Mouse (Mus musculus): Measurements from ENCODE around the gene Gtf2i. TPM values are rescaled to one million over a fixed set of nuclear protein-coding genes. Genes with fewer than 3 reads are reported as not detected.

Gene Gtf2i
- polyA plus RNA-seq, 1 experiment from 2014 or later = 211 TPM

DNA sequence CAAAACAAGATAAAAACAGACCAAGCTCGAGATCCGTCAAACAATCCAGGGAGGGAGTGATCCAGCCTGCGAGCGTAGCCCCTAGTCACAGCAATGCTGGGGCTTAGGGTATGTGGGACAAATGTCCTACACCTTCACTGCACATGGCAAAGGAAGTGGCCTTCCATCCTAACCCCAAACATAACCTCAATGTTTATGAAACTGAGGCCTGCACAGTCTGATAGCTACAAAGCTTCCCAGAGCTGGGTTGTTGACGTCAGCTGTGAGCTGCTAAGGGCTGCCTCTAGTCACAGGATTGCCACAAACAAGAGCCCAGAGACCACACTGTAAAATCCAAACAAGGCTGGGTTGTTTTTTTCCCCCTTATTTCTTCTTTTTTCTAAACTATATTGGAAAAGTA, 44.8 kb downstream of the Gtf2i start:
- no peak overlapping the region for H3K27ac ChIP-seq (replicated peaks; ENCODE audit: low read depth, low read length)
- peaks cover 54% of the 10 kb centered on the region for H3K36me3 ChIP-seq (ENCODE audit: control insufficient read depth, insufficient read depth, low read length)
- no peak overlapping the region for H3K9ac ChIP-seq (ENCODE audit: low read length)
- no peaks in the 10 kb centered on the region for H3K9me3 ChIP-seq (ENCODE audit: control insufficient read depth, low read length)
- no peak overlapping the region for H3K4me3 ChIP-seq (ENCODE audit: low read depth, low read length)
- no peak for ATAC-seq (ENCODE audit: insufficient number of reproducible peaks, low FRiP score, low TSS enrichment, low read depth)
- no peaks in the 10 kb centered on the region for H3K27me3 ChIP-seq (ENCODE audit: control insufficient read depth, insufficient read depth, low read length)
- no peak overlapping the region for H3K4me2 ChIP-seq (ENCODE audit: low read depth, severe bottlenecking)
- no peak for DNase-seq (ENCODE audit: low spot score)
- WGBS = 91% methylated on average over 5 of the region's 5 CpGs
- no peaks in the 10 kb centered on the region for H3K4me1 ChIP-seq (ENCODE audit: control insufficient read depth, insufficient read depth, low read length)

DNA sequence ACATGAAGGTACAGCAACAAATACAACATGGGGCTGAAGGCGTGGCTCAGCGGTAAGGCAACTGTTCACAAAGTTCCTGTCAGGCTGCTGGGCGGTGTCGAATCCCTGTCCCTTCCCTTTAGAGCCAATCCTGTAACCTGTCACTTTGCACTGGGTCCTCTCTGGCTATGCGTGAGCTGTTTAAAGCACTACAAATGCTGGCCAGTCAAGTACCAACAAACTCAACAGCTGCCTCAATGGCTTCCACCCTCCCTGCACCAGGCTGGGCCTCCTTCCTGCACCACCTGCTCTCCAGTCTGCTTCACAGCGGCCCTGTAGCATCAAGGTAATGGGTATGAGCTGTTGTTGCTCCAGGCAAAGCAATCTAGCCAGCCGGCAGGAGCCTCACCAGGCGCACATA, 45.8 kb downstream of the Gtf2i start:
- H3K4me1 ChIP-seq (ENCODE audit: control insufficient read depth, insufficient read depth, low read length) = no peaks in the 10 kb centered on the region
- H3K9me3 ChIP-seq (ENCODE audit: control insufficient read depth, low read length) = no peaks in the 10 kb centered on the region
- no peak for ATAC-seq (ENCODE audit: insufficient number of reproducible peaks, low FRiP score, low TSS enrichment, low read depth)
- no peak for DNase-seq (ENCODE audit: low spot score)
- 95% methylated on average over 8 of the region's 8 CpGs for WGBS
- H3K9ac ChIP-seq (ENCODE audit: low read length) = no peak overlapping the region
- peaks cover 55% of the 10 kb centered on the region for H3K36me3 ChIP-seq (ENCODE audit: control insufficient read depth, insufficient read depth, low read length)
- no peaks in the 10 kb centered on the region for H3K27me3 ChIP-seq (ENCODE audit: control insufficient read depth, insufficient read depth, low read length)
- H3K27ac ChIP-seq (replicated peaks; ENCODE audit: low read depth, low read length) = no peak overlapping the region
- H3K4me3 ChIP-seq (ENCODE audit: low read depth, low read length) = no peak overlapping the region
- no peak overlapping the region for H3K4me2 ChIP-seq (ENCODE audit: low read depth, severe bottlenecking)

DNA sequence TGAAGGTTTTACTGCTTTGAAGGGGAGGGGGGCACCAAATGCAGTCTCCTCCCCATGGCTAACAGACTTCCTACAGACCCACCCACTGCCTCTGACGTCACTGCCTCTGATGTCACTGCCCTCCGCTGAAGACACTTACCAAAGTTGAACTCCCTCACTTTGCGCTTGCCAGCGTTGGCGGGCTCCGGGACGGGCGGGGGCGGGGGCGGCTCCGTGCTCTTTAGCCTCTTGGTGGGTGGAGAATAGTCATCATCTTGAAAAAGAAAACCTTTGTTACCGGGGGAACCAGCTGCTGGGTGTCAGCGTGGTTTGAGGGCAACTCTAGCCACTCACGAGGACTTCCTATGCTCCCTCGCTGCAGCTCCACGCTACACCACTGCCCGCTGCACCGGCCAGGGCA, 48.2 kb downstream of the Gtf2i start:
- no peak overlapping the region for H3K27ac ChIP-seq (replicated peaks; ENCODE audit: low read depth, low read length)
- ATAC-seq (ENCODE audit: insufficient number of reproducible peaks, low FRiP score, low TSS enrichment, low read depth) (no peak), DNase-seq (ENCODE audit: low spot score) (no peak)
- 93% methylated on average over 18 of the region's 18 CpGs for WGBS
- no peak overlapping the region for H3K4me2 ChIP-seq (ENCODE audit: low read depth, severe bottlenecking)
- H3K9ac ChIP-seq (ENCODE audit: low read length) = no peak overlapping the region
- peaks cover 70% of the 10 kb centered on the region for H3K36me3 ChIP-seq (ENCODE audit: control insufficient read depth, insufficient read depth, low read length)
- no peaks in the 10 kb centered on the region for H3K27me3 ChIP-seq (ENCODE audit: control insufficient read depth, insufficient read depth, low read length)
- no peak overlapping the region for H3K4me3 ChIP-seq (ENCODE audit: low read depth, low read length)
- no peaks in the 10 kb centered on the region for H3K9me3 ChIP-seq (ENCODE audit: control insufficient read depth, low read length)
- H3K4me1 ChIP-seq (ENCODE audit: control insufficient read depth, insufficient read depth, low read length) = no peaks in the 10 kb centered on the region

DNA sequence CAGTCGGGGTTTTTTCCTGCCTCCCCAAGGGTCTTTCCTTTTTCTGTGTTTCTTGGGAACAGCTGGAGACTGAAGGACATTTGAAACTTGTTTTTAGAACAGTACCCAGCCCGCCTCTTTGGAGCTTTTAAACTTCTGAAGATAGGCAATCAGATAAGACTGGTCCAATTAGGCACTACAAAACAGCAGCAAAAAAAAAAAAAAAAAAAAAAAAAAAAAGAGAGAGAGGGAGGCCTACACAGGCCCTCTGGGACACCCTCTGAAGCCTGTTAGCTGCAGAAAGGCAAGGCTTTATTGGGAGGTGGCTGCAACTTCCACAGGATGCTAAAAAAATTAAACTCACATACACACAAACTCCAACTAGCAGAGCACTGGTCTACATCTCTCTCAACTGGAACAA, 48.7 kb downstream of the Gtf2i start:
- Histone ChIP-seq H3K27ac (replicated peaks; ENCODE audit: low read depth, low read length) (no peak overlapping the region), H3K9ac (ENCODE audit: low read length) (no peak overlapping the region), H3K27me3 (ENCODE audit: control insufficient read depth, insufficient read depth, low read length) (no peaks in the 10 kb centered on the region), H3K4me1 (ENCODE audit: control insufficient read depth, insufficient read depth, low read length) (no peaks in the 10 kb centered on the region), H3K36me3 (ENCODE audit: control insufficient read depth, insufficient read depth, low read length) (peaks cover 71% of the 10 kb centered on the region), H3K9me3 (ENCODE audit: control insufficient read depth, low read length) (no peaks in the 10 kb centered on the region), H3K4me2 (ENCODE audit: low read depth, severe bottlenecking) (no peak overlapping the region), H3K4me3 (ENCODE audit: low read depth, low read length) (no peak overlapping the region)
- no peak for ATAC-seq (ENCODE audit: insufficient number of reproducible peaks, low FRiP score, low TSS enrichment, low read depth)
- WGBS = 77% methylated on average over 2 of the region's 2 CpGs
- no peak for DNase-seq (ENCODE audit: low spot score)

DNA sequence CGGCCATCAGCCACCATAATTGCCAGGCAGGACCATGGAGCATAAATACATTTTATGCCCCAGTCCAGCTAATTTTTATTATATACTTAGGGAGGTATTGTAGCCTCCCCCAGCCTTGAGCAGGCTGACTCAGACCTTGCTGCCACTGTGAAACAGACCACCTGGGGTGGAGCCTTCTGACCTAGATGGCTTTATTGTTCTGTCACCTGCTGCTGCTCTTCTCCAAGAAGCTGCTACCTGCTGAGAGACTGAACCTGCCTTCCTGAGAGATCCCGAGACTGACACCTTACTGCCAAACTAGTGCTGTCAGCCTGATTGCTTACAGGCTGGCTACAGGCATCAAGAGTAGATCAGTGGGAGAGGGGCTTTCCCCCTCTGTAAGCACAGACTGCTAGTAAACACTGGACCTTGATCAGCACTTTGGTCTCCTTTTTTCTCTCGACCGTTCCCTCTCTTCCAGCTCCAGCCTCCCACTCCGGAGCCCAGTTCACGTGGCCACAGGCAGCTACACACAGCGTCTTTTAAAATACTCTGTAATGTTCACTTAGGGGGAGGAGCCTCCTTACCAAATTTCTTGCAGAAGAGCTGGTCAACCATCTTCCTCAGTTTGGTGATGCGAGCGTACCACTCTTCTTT, 54.4 kb downstream of the Gtf2i start:
- no peak overlapping the region for H3K9ac ChIP-seq (ENCODE audit: low read length)
- 90% methylated on average over 9 of the region's 9 CpGs for WGBS
- no peak overlapping the region for H3K4me2 ChIP-seq (ENCODE audit: low read depth, severe bottlenecking)
- no peaks in the 10 kb centered on the region for H3K27me3 ChIP-seq (ENCODE audit: control insufficient read depth, insufficient read depth, low read length)
- no peaks in the 10 kb centered on the region for H3K9me3 ChIP-seq (ENCODE audit: control insufficient read depth, low read length)
- DNase-seq (ENCODE audit: low spot score) (no peak), ATAC-seq (ENCODE audit: insufficient number of reproducible peaks, low FRiP score, low TSS enrichment, low read depth) (no peak)
- peaks cover 75% of the 10 kb centered on the region for H3K36me3 ChIP-seq (ENCODE audit: control insufficient read depth, insufficient read depth, low read length)
- H3K4me1 ChIP-seq (ENCODE audit: control insufficient read depth, insufficient read depth, low read length) = no peaks in the 10 kb centered on the region
- no peak overlapping the region for H3K27ac ChIP-seq (replicated peaks; ENCODE audit: low read depth, low read length)
- H3K4me3 ChIP-seq (ENCODE audit: low read depth, low read length) = no peak overlapping the region

DNA sequence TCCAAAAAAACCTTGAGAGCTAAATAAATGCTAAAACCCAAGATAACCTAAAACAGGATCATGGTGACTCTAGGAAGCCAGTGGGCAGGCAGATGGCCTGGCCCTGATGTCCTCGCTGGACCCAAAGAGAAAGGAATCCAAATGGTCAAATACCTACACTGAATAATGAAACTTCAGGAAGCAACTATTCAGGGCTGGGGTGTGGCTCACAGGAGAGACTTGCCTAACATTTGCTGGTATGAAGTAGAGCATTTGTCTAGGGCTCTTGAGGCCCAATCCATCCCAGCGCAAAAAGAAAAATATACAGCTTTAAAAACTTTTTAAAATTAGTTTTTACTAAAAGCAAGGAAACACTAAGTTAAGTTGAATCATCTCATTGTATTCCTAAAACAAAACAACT, 55.6 kb downstream of the Gtf2i start:
- no peaks in the 10 kb centered on the region for H3K27me3 ChIP-seq (ENCODE audit: control insufficient read depth, insufficient read depth, low read length)
- H3K36me3 ChIP-seq (ENCODE audit: control insufficient read depth, insufficient read depth, low read length) = peaks cover 75% of the 10 kb centered on the region
- H3K9ac ChIP-seq (ENCODE audit: low read length) = no peak overlapping the region
- 96% methylated on average over 2 of the region's 2 CpGs for WGBS
- H3K4me2 ChIP-seq (ENCODE audit: low read depth, severe bottlenecking) = no peak overlapping the region
- no peak overlapping the region for H3K27ac ChIP-seq (replicated peaks; ENCODE audit: low read depth, low read length)
- ATAC-seq (ENCODE audit: insufficient number of reproducible peaks, low FRiP score, low TSS enrichment, low read depth) = no peak
- no peak for DNase-seq (ENCODE audit: low spot score)
- H3K4me3 ChIP-seq (ENCODE audit: low read depth, low read length) = no peak overlapping the region
- no peaks in the 10 kb centered on the region for H3K4me1 ChIP-seq (ENCODE audit: control insufficient read depth, insufficient read depth, low read length)
- no peaks in the 10 kb centered on the region for H3K9me3 ChIP-seq (ENCODE audit: control insufficient read depth, low read length)

DNA sequence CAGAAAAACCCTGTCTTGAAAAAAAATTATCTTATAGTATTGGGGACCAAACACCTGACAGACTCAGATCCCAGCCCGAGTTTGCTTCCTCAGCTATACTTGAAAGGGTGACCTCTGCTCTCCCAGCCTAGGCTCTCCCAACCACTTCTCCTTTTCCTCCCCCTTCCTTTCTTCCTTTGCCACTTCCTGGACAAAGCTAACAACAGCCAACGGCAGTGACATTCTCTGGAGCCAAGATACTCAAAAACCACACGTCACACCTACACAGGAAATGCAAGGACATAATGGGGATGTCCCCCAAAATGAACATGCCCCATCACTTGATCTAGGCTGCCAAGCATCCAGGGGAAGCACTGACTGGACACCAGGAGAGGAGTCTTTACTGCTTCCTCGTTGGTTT, 56.2 kb downstream of the Gtf2i start:
- H3K4me3 ChIP-seq (ENCODE audit: low read depth, low read length) = no peak overlapping the region
- no peaks in the 10 kb centered on the region for H3K9me3 ChIP-seq (ENCODE audit: control insufficient read depth, low read length)
- no peak overlapping the region for H3K27ac ChIP-seq (replicated peaks; ENCODE audit: low read depth, low read length)
- peaks cover 75% of the 10 kb centered on the region for H3K36me3 ChIP-seq (ENCODE audit: control insufficient read depth, insufficient read depth, low read length)
- no peaks in the 10 kb centered on the region for H3K27me3 ChIP-seq (ENCODE audit: control insufficient read depth, insufficient read depth, low read length)
- DNase-seq (ENCODE audit: low spot score) (no peak), ATAC-seq (ENCODE audit: insufficient number of reproducible peaks, low FRiP score, low TSS enrichment, low read depth) (no peak)
- whole genome bisulfite sequencing = 83% methylated on average over 4 of the region's 4 CpGs
- no peaks in the 10 kb centered on the region for H3K4me1 ChIP-seq (ENCODE audit: control insufficient read depth, insufficient read depth, low read length)
- no peak overlapping the region for H3K9ac ChIP-seq (ENCODE audit: low read length)
- no peak overlapping the region for H3K4me2 ChIP-seq (ENCODE audit: low read depth, severe bottlenecking)

DNA sequence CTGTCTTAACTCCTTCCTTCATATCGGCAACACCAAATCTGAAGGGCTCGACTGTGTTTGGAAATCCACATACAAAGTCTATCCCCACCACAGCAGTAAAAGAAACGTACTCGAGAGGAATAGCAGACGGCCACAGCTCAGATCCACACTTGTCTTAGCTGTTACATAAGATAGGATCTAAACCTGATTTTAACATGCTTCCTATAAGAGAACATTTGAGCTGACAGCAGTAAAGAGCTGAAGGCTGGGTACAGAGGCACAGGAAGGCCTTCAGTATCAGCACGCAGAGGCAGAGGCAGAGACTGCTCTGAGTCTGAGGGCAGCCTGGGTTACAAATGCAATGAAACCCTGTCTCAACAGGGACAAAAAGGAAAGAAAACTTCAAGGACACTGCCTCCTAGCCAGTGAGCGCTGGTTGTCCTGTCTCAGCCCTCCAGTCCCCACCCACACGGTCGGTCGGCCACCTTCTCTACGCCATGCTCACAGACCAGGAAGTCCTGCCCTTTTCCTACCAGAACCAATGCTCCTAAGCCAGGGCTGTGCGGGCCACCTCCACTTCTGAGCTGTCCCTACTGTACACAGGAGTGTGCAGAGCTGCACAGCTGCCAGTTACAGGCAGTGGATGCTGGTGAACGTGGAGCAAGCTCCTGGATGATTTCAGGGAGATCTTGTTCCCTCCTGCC, 57.1 kb downstream of the Gtf2i start:
- no peak for DNase-seq (ENCODE audit: low spot score)
- H3K4me2 ChIP-seq (ENCODE audit: low read depth, severe bottlenecking) = no peak overlapping the region
- H3K27me3 ChIP-seq (ENCODE audit: control insufficient read depth, insufficient read depth, low read length) = no peaks in the 10 kb centered on the region
- H3K36me3 ChIP-seq (ENCODE audit: control insufficient read depth, insufficient read depth, low read length) = peaks cover 71% of the 10 kb centered on the region
- 94% methylated on average over 13 of the region's 13 CpGs for WGBS
- no peak overlapping the region for H3K27ac ChIP-seq (replicated peaks; ENCODE audit: low read depth, low read length)
- H3K4me3 ChIP-seq (ENCODE audit: low read depth, low read length) = no peak overlapping the region
- H3K4me1 ChIP-seq (ENCODE audit: control insufficient read depth, insufficient read depth, low read length) = no peaks in the 10 kb centered on the region
- H3K9me3 ChIP-seq (ENCODE audit: control insufficient read depth, low read length) = no peaks in the 10 kb centered on the region
- ATAC-seq (ENCODE audit: insufficient number of reproducible peaks, low FRiP score, low TSS enrichment, low read depth) = no peak
- H3K9ac ChIP-seq (ENCODE audit: low read length) = no peak overlapping the region

DNA sequence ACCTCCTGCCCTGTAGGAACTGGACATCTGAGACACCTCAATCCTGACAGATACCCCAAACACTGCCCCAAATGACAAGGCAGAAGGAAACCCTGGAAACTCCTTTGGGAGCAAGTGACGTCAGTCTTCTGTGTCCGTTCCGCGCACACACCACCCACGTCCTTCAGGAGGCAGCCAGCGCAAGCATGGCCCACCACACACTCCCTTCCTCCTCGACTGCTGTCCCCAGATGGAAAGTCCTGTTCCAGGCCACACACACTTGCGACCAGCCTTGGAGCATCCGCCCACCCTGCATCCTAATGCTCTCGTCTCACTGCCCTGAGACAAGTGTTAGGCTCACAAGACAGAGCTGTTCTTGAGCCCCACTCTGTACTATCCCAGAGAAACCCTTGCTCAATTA, 59.3 kb downstream of the Gtf2i start:
- Histone ChIP-seq H3K9ac (ENCODE audit: low read length) (no peak overlapping the region), H3K4me2 (ENCODE audit: low read depth, severe bottlenecking) (no peak overlapping the region), H3K4me3 (ENCODE audit: low read depth, low read length) (no peak overlapping the region), H3K27me3 (ENCODE audit: control insufficient read depth, insufficient read depth, low read length) (no peaks in the 10 kb centered on the region), H3K9me3 (ENCODE audit: control insufficient read depth, low read length) (no peaks in the 10 kb centered on the region), H3K27ac (replicated peaks; ENCODE audit: low read depth, low read length) (no peak overlapping the region), H3K36me3 (ENCODE audit: control insufficient read depth, insufficient read depth, low read length) (peaks cover 68% of the 10 kb centered on the region), H3K4me1 (ENCODE audit: control insufficient read depth, insufficient read depth, low read length) (no peaks in the 10 kb centered on the region)
- ATAC-seq (ENCODE audit: insufficient number of reproducible peaks, low FRiP score, low TSS enrichment, low read depth) (no peak), DNase-seq (ENCODE audit: low spot score) (no peak)
- whole genome bisulfite sequencing = 94% methylated on average over 10 of the region's 10 CpGs

Measured in limb, embryonic 11.5 days (tissue).